Mouse (Mus musculus) adrenal gland, adult 10 weeks (tissue): ENCODE data around the gene Rfxank. TPM values are rescaled to one million over a fixed set of nuclear protein-coding genes. Genes with fewer than 3 reads are reported as not detected.

Source experiments
- polyA plus RNA-seq: library from polyadenylated mRNA; stranded (reverse); fragments of 350-450 nt; fragmentation: Illumina TruSeq; extraction: RNeasy Lipid Tissue Mini Kit (QIAGEN cat#74804); gene quantifications from one replicate; pipeline ENCODE4 v1.2.3, GENCODE M21; 2014; ENCODE audit warnings: low read depth, low replicate concordance

Rfxank gene
- 0.52 TPM for polyA plus RNA-seq

GRCm38 (mm10) chr8:70139026-70139857, at the start of gene Rfxank, which contains the start of the genes Borcs8 and Mef2b:
Gene Rfxank, minus strand, starts transcription at chr8:70139154.
Gene Borcs8, plus strand, starts transcription at chr8:70139499.
Gene Mef2b, plus strand, starts transcription at chr8:70139711.

GRCm38 (mm10) chr8:70172043-70172681, 33.2 kb upstream of the Rfxank start, which contains the start of gene Tmem161a:
Gene Tmem161a, plus strand, starts transcription at chr8:70172356.

GRCm38 (mm10) chr8:70131166-70131883, 7.6 kb downstream of the Rfxank start, which contains the start of gene Nr2c2ap:
Gene Nr2c2ap, plus strand, starts transcription at chr8:70131333.

GRCm38 (mm10) chr8:70120667-70121066, 18.3 kb downstream of the Rfxank start, which contains the start of gene Ncan:
Gene Ncan, minus strand, starts transcription at chr8:70120873.

GRCm38 (mm10) chr8:70083285-70083684, 55.7 kb downstream of the Rfxank start, which contains the start of gene Hapln4:
Gene Hapln4, plus strand, starts transcription at chr8:70083457.

Other genes starting within 250 kb of the Rfxank start
- not detected for gene Tssk6, start 237.0 kb downstream of the Rfxank start, polyA plus RNA-seq
- not detected for gene Ndufa13, start 236.6 kb downstream of the Rfxank start, polyA plus RNA-seq
- gene Yjefn3, start 236.4 kb downstream of the Rfxank start, polyA plus RNA-seq: not detected
- gene Gatad2a, start 142.8 kb downstream of the Rfxank start, polyA plus RNA-seq: 12.7 TPM
- 10.1 TPM for gene Mau2, start 96.4 kb downstream of the Rfxank start, polyA plus RNA-seq
- gene Sugp1, start 96.3 kb downstream of the Rfxank start, polyA plus RNA-seq: 6.7 TPM
- not detected for gene Tm6sf2, start 66.2 kb downstream of the Rfxank start, polyA plus RNA-seq
- not detected for gene Hapln4, start 55.7 kb downstream of the Rfxank start, polyA plus RNA-seq
- not detected for gene Ncan, start 18.3 kb downstream of the Rfxank start, polyA plus RNA-seq
- 1.6 TPM for gene Nr2c2ap, start 7.8 kb downstream of the Rfxank start, polyA plus RNA-seq
- 11.1 TPM for gene Borcs8, start 345 bp upstream of the Rfxank start, polyA plus RNA-seq
- gene Mef2b, start 557 bp upstream of the Rfxank start, polyA plus RNA-seq: not detected
- 7.5 TPM for gene Tmem161a, start 33.2 kb upstream of the Rfxank start, polyA plus RNA-seq
- 3.5 TPM for gene Slc25a42, start 73.2 kb upstream of the Rfxank start, polyA plus RNA-seq
- 5.9 TPM for gene Sugp2, start 95.1 kb upstream of the Rfxank start, polyA plus RNA-seq
- 0.29 TPM for gene Armc6, start 95.3 kb upstream of the Rfxank start, polyA plus RNA-seq
- not detected for gene Homer3, start 143.7 kb upstream of the Rfxank start, polyA plus RNA-seq
- 4.1 TPM for gene Ddx49, start 163.3 kb upstream of the Rfxank start, polyA plus RNA-seq
- gene Cope, start 163.4 kb upstream of the Rfxank start, polyA plus RNA-seq: 0.82 TPM
- not detected for gene Cers1, start 176.6 kb upstream of the Rfxank start, polyA plus RNA-seq
- not detected for gene Gdf1, start 190.7 kb upstream of the Rfxank start, polyA plus RNA-seq
- 4.0 TPM for gene Upf1, start 214.1 kb upstream of the Rfxank start, polyA plus RNA-seq
- gene Comp, start 234.4 kb upstream of the Rfxank start, polyA plus RNA-seq: not detected